Comparison of ENCODE assay signal across 18 mouse cellular contexts in the genomic region with DNA sequence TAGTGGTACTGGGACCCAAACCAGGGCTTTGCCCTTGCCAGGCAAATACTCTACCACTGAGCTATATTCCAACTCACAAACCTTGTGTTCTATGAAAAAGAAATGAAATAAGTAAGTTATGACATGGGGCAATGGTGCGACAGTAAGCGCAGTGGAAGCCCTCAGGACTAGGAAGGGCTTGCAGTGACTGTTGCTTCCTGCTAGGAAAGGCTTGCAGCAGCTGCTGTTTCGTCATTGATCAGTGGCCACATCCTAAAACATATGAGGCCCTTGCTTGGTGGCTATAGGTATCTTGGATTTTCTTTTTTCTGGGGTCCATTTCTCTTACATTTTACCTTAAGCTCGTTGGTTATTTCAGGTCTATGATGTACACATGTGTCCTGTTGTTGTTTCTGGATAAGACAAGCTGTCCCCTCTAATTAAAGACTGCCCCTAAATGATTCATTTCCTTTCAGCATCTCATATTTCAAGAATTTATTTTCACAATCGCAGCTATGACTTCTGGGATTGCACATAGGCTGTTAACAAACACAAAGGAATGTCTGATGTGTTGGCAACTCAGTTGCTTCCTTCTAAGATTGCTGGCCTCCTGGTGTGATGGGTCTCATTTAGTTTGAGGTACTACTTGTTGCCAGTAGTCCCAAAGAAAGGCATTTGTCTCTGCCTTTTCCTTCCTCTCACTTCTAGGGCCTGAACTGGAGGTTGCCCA. TPM values are rescaled to one million over a fixed set of nuclear protein-coding genes. Genes with fewer than 3 reads are reported as not detected.
A peak's percentile ranks its signal among the peaks of the same experiment; 100 is the strongest.
DNase-seq lines count a peak whose midpoint lies in the region; ATAC-seq and TF ChIP-seq lines count a peak whose summit lies in the region.
"Had no signal": no experiment of that assay in that cellular context is flagged by ENCODE, and none has a peak within 500 bp of the region (broad histone marks: within the 10 kb centered on the region; RNA-seq: fewer than 3 reads in every experiment).

No protein-coding gene starts in this region.

- no peak for TF ChIP-seq POLR2A in myocyte (IDR thresholded peaks at IDR 0.05; ENCODE audit: insufficient read length, low read depth)

- H3K27me3 ChIP-seq in liver, postnatal 0 days (ENCODE audit: insufficient read depth, low read length): no peaks in the 10 kb centered on the region
- H3K27me3 ChIP-seq in Patski: no peaks in the 10 kb centered on the region
- H3K27me3 ChIP-seq in myocyte (ENCODE audit: control insufficient read depth, insufficient read depth, insufficient read length): no peaks in the 10 kb centered on the region
- H3K27me3 ChIP-seq: forebrain, embryonic 13.5 days; heart, embryonic 12.5 days; stomach, embryonic 15.5 days had no signal

- ATAC-seq in liver, postnatal 0 days: peak; percentile 64
- peak; percentile 95 for ATAC-seq in Patski
- peak; percentile 72 for ATAC-seq in granulocyte monocyte progenitor cell, adult 5-6 weeks (replicated peaks; ENCODE audit: poor library complexity, severe bottlenecking)
- ATAC-seq: forebrain, embryonic 13.5 days had no signal

- 0 out of 2 replicates have a peak, but pooled peaks have one; percentile 10 for TF ChIP-seq EP300 in liver, postnatal 0 days (IDR thresholded peaks at IDR 0.05; ENCODE audit: low read depth)

- CTCF ChIA-PET in Patski (lab: Charles Lee): no interaction called here

- no peak for DNase-seq in liver, postnatal 0 days
- DNase-seq in liver: no peak
- DNase-seq in Patski (ENCODE audit: low read depth, low spot score): no peak
- DNase-seq in cerebellum, adult 9-11 months: no peak
- DNase-seq in layer of hippocampus, adult 11-12 months (ENCODE audit: low spot score): no peak
- no peak for DNase-seq in cerebellum, adult 18-20 months
- DNase-seq: adrenal gland, postnatal 25 days; cerebellum, postnatal 10 days; gastrocnemius, postnatal 36 days; heart, postnatal 4 days; left cerebral cortex, postnatal 4 days had no signal

- in situ Hi-C loops in Patski (cut with MboI; ENCODE audit: low pct_unique_long_range_greater_than_20kb): no loop called here

- WGBS in liver, postnatal 0 days (ENCODE audit: insufficient replicate concordance): 54% methylated on average over 5 of the region's 5 CpGs

- no peaks in the 10 kb centered on the region; the same call in 1 of the 2 replicates for H3K4me1 ChIP-seq in liver, postnatal 0 days (ENCODE audit: insufficient read depth)
- H3K4me1 ChIP-seq: forebrain, embryonic 13.5 days; heart, embryonic 12.5 days; stomach, embryonic 15.5 days had no signal

- no peaks in the 10 kb centered on the region for H3K9me3 ChIP-seq in liver, postnatal 0 days (ENCODE audit: low read length)
- H3K9me3 ChIP-seq: forebrain, embryonic 13.5 days; G1E; heart, embryonic 12.5 days; stomach, embryonic 15.5 days had no signal

- H3K4me2 ChIP-seq in liver, postnatal 0 days (ENCODE audit: low read depth, low read length): 0 out of 2 replicates have a peak overlapping the region, but pooled peaks have one; percentile 0
- H3K4me2 ChIP-seq in myocyte (ENCODE audit: low read depth): peak overlapping the region; percentile 44
- H3K4me2 ChIP-seq: forebrain, embryonic 13.5 days; heart, embryonic 12.5 days; liver, embryonic 11.5 days; stomach, embryonic 15.5 days had no signal

- POLR2A ChIA-PET in Patski (lab: Charles Lee): interaction anchor here (0.5 to 1.3 kb wide), 2 partner anchors 15 to 119 kb away, joined by 3 read pairs; partner anchors contain the start of gene Glrx

- no peaks in the 10 kb centered on the region for H3K36me3 ChIP-seq in liver, postnatal 0 days (replicated peaks; ENCODE audit: insufficient read depth, low read length)
- no peaks in the 10 kb centered on the region for H3K36me3 ChIP-seq in myocyte (ENCODE audit: control insufficient read depth, insufficient read depth)
- H3K36me3 ChIP-seq: G1E; heart, embryonic 12.5 days; stomach, embryonic 15.5 days had no signal

- no peaks in the 10 kb centered on the region for H3K79me2 ChIP-seq in myocyte (ENCODE audit: control insufficient read depth, insufficient read depth)

- H3K27ac ChIP-seq in liver, postnatal 0 days (ENCODE audit: low read depth): peak overlapping the region; percentile 71
- H3K27ac ChIP-seq: forebrain, embryonic 13.5 days; stomach, embryonic 15.5 days had no signal

- no peak overlapping the region for H3K4me3 ChIP-seq in liver, postnatal 0 days (ENCODE audit: low read depth, low read length)
- H3K4me3 ChIP-seq in myocyte: no peak overlapping the region
- H3K4me3 ChIP-seq: forebrain, embryonic 13.5 days; heart, embryonic 12.5 days; stomach, embryonic 15.5 days had no signal

- TF ChIP-seq CTCF in liver, postnatal 0 days (IDR thresholded peaks at IDR 0.05; ENCODE audit: low read depth): no peak
- no peak for TF ChIP-seq CTCF in Patski (IDR thresholded peaks at IDR 0.05)

- H3K9ac ChIP-seq in liver, postnatal 0 days (replicated peaks): no peak overlapping the region
- H3K9ac ChIP-seq: forebrain, embryonic 13.5 days; heart, embryonic 12.5 days; stomach, embryonic 15.5 days had no signal

- H3ac ChIP-seq in myocyte (ENCODE audit: control insufficient read depth, insufficient read length): no peak overlapping the region

TF ChIP-seq in myocyte, 11 proteins besides CTCF, POLR2A, EP300 and RAD21:
- peak in 1 of 3 experiments; percentile 14 for TF ChIP-seq MYOD1 (IDR thresholded peaks at IDR 0.05; ENCODE audit: control insufficient read depth in 1 of 3, insufficient read length in 2 of 3, low read depth in 2 of 3)
- no peak for TF ChIP-seq POLR2AphosphoS2 (IDR thresholded peaks at IDR 0.05; ENCODE audit: insufficient read length, low read depth)
- no peak for TF ChIP-seq USF1 (IDR thresholded peaks at IDR 0.05; ENCODE audit: low read depth)
- TF ChIP-seq CEBPB (IDR thresholded peaks at IDR 0.05; ENCODE audit: insufficient read depth, poor library complexity, severe bottlenecking): peak; percentile 59; the same call in 1 of the 2 replicates

RNA-seq across cellular contexts. Expression of gene Glrx, which starts 14.9 kb away (rescaled TPM):
- 114 and 116 TPM in 2 replicates for polyA plus RNA-seq in liver, postnatal 0 days (2015; fragmentation: Nextera tagmentation; extraction: Ambion mirVana)
- polyA plus RNA-seq in Patski (2021) (123 TPM), myocyte (2012; fragmentation: generic; extraction: Trizol) (27.5 TPM)
- 143 and 158 TPM in 2 replicates for total RNA-seq in granulocyte monocyte progenitor cell, adult 5-6 weeks (2014; fragmentation: Nextera tagmentation)
- total RNA-seq in granulocyte monocyte progenitor cell, adult 5-6 weeks (2017): 130 and 142 TPM in 2 replicates
